Mouse (Mus musculus): ENCODE measurements around the gene Zar1l.

The Zar1l gene

DNA sequence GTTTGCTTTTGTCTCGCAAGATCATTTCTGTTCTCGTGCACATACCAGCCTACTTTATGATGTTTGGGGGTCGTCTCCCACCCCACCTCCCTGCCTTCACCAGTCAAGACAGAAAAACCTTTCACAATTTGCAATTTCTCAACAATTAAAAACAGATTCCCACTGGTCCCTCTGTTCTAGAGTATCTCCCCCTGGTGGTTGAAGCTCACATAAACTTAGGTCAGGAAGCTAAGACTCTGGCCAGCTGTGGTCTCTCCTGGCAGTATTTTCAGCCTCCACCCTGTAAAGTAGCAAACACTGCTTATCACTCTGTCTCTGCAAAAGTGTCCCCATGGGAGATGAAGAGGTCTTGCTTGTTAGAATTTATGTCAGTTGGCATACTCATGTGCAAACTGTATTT lies 32.8 kb downstream of the Zar1l start:
- peak; percentile 31 for DNase-seq (ENCODE audit: low spot score)

GRCm38 (mm10) chr5:150478612-150479011 lies 39.4 kb downstream of the Zar1l start:
- DNase-seq (ENCODE audit: low spot score) = no peak

DNA sequence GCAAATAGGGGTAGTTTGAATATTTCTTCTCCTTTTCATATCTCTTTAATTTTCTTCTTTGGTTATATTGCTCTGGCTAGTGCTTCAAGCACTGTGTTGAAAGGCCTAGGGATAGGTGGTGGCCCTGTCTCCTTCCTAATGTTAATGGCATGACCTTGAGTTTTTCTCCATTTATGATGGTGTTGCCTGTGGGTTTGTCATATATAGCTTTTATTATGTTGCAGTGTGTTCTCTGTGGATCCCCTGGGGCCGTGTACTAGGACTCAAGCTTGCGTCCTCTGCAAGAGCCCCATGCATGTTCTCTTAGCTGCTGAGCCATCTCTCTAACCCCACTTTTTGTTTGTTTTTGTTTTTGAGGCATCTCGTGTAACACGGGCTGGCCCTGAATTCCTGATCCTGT lies 40.6 kb downstream of the Zar1l start:
- DNase-seq (ENCODE audit: low spot score) = no peak

DNA sequence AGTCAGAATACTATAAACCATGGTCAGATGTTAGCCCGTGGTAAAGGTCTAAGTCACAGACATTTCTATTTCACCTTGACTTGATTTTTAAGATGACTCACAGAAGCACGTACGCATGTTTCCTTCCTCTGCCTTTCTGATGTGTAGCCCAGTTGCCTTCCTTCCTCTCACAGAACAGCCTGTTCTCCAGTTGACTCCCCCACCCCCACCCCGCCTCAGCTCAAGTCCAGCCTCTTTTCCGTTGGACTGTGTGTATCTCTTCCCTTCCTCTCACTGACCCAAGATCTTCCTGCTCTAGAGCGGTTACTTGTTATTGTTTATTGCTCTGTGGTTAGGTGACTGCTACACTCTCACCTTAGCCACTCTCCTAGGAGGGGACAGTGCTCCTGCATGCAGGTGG lies 49.5 kb downstream of the Zar1l start:
- DNase-seq (ENCODE audit: low spot score) = no peak

- peak; percentile 87 for DNase-seq (ENCODE audit: low spot score)
These were observed 51.8 kb downstream of the Zar1l start for GRCm38 (mm10) chr5:150466132-150466531.

DNA sequence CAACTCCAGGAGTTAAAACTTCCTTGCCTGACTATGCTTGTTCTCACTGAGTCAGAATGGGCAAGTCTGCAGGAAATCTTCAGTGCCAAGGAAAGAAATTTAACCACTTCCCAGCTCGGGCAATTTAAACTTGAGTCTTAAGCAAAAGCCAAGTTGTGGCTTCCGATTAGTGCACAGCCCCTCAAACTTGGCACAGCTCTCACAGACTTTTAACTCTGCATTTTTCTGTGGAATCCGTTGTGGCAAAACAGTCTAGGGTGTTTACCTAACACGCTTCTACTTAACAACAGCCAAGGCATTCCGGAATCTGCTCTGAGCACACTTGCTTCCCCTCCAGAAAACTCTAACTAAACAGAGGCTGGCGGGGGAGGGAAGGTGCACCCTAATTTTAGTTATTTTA lies 52.7 kb downstream of the Zar1l start:
- no peak for DNase-seq (ENCODE audit: low spot score)

DNA sequence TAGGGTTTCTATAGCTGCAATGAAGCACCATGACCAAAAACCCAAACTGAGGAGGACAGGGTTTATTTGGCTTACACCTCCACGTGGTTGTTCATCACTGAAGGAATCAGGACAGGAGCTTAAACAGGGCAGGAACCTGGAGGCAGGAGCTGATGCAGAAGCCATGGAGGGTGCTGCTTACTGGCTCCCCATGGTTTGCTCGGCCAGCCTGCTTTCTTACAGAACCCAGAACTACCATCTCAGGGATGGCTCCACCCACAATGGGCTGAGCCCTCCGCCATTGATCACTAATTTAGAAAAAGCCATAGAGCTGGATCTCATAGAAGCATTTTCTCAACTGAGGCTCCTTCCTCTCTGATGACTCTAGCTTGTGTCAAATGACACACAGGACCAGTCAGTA lies 53.2 kb downstream of the Zar1l start:
- no peak for DNase-seq (ENCODE audit: low spot score)

- peak; percentile 38 for DNase-seq (ENCODE audit: low spot score)
These were observed 58.2 kb downstream of the Zar1l start for GRCm38 (mm10) chr5:150459801-150460200.

DNA sequence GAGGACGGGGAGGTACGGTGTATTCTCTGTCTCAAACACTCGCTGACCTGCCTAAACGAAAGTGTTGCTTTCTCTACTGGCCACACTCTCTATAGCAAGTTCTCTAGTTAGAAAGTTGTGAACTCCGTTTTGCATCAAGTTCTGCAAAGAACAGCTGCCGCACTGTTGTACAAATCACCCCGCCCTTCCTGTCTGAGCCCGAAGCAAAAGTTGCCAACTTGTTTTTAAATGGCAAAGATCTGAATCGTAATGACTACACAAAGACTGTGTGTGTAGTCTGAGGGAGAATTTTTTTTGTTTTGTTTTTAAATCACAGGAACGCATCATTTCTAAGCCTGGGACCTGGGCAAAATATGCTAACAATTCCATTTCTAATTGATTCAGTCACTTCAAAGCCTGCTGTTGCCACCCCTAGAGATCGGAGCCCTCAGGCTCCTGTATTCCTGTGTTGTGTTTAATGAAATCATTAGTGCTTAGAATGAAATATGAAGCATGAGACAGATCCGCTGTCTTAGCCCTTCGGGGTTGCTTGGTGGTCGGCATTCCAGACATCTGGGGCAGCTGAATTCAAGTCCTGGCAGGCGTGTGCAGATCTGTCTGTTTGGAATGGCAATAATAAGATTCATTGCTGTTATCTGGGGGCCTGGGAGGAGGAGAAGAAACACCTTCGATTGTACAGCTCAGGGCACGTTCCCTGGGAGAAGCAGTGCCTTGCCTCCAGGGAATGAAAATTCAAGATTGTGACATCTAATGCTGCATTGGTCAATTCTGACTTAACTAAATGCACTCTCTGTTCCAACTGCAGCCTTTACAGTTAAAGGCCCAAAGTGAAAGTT lies 59.8 kb downstream of the Zar1l start:
- DNase-seq (ENCODE audit: low spot score) = no peak

DNA sequence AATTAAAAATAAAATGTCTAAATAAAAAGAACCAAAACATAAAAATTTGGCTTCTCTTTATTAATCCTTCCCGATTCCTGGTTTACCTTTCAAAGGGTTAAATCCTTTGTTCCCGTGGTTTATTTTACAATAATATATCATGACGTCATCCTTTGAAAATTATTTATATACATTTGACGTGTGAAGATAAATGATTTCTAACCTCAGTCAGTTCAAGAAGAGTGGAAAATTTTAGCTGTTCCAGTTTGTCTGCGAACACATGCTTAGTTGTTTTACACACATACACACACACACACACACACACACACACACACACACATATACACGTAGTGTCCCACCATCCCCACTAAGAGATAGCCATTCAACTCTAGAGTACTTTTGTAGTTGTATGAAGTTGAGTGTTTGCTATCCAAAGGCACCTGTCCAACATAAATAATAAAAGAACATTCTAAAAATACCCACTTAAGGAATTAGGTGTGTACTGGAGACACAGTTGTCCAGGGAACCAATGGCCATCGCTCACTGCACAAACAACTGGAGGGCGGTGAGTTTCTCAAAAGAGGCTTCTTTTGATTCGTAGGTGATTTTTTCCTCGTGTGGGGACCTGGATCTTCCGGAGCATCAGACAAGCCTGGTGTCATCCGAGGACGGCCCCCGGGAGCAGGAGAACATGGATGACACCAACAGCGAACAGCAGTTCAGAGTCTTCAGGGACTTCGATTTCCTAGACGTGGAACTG lies 60.6 kb downstream of the Zar1l start:
- no peak for DNase-seq (ENCODE audit: low spot score)

Data from testis, postnatal 14 days (tissue).